Mouse (Mus musculus) embryo, embryonic 10 days (tissue): ENCODE data around the gene Ube2q1.
"Not testable (repeated sequence)": the region's sequence is repeated elsewhere in the genome, so short reads cannot be mapped to it uniquely, and the experiment has no call there.

ENCODE experiments used
- DNase-seq: peaks from one replicate; pipeline ENCODE4 v3.0.0-alpha.2; 2015; ENCODE audit warnings: low spot score

Ube2q1 gene

DNA sequence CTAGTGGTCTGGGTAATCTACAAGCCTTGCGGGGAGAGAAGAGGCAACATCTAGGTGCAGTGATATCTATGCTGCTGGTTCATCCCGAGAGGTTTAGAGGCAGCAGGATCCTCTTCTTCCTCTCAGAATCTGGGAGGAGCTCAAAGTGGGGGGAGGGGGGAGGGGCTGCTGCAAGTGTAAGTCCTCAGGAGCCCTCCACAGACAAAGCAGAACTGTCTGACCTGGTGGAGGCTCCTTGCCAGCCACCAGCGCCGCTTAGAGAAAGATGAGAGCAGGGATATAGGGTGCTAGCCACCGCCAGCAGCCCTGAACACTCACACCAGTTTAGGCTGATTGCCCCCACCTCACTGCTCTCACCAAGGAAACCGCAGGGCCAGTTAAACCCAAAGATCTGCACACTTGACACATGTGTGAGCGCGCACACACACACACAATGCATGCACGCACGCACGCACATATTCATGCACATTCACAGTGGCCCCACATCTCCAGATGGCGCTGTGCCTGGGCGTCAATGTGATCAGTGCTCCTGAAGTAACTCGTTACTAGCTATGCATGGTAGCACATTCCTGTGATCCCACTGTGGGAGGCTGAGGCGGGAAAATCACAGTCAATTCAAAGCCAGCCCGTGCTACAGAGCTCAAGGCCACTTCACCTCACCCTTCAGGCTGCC, 15.4 kb downstream of the Ube2q1 start:
- no peak for DNase-seq

DNA sequence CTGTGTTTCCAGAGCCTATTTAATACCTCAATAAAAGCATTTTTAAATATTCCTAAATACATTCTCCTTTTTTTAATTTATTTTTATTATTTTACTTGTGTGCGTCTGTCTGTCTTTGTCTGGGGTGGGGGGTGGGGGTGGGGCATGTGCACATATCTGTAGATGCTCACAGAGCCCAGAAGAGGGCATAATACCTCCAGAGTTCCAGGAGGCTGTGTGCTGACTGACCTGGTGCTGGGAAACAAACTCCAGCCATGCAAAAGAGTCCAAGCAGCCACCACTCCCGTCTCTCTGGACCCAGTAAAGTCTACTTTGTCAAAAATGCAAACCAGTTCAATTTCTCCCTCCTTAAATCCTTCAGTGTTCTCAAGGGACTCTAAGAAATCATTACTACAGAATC, 21.2 kb downstream of the Ube2q1 start:
- DNase-seq, result no peak

DNA sequence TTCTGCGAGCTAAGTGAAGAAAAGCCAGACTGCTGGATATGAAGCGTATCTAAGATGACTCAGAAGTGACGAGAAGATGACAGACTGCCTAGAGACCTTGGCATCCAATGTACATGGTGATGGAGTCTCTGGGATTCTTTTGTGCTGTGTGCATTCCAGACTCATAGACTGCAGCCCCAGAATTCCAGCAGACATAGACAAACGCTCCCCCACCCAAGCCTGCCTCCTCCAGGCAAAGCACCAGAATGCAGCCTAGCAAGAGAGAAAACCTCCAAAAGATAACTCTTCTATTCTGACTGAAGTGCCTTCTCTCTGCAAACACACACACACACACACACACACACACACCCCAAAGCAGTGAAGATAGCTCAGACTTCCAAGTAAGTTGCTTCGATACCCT, 22.3 kb downstream of the Ube2q1 start:
- no peak for DNase-seq

DNA sequence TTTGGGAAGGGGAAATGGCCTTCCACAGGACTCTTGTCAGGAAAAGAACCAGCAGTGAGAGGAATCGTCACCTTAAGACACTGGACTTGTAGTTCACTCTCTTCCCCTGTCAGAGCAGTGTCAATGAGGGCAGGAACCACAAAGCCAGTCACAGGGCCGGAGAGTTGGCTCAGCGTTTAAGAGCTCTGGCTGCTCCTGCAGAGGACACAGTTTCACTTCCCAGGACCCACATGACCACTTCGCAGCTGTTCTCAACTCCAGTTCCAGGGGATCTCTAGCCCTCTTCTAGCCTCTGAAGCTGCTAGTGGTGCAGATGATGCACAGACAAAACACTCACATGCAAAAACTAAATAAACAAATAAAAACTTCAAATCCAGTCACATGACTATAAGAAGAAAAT, 22.9 kb downstream of the Ube2q1 start:
- DNase-seq, result no peak

- no peak for DNase-seq
These were observed 25.1 kb downstream of the Ube2q1 start for GRCm38 (mm10) chr3:89798518-89798917.

GRCm38 (mm10) chr3:89799476-89799875, 26.1 kb downstream of the Ube2q1 start:
- DNase-seq, result no peak

GRCm38 (mm10) chr3:89800078-89800477, 26.7 kb downstream of the Ube2q1 start:
- DNase-seq, result not testable (repeated sequence)

GRCm38 (mm10) chr3:89800774-89801506, 27.5 kb downstream of the Ube2q1 start:
- no peak for DNase-seq

DNA sequence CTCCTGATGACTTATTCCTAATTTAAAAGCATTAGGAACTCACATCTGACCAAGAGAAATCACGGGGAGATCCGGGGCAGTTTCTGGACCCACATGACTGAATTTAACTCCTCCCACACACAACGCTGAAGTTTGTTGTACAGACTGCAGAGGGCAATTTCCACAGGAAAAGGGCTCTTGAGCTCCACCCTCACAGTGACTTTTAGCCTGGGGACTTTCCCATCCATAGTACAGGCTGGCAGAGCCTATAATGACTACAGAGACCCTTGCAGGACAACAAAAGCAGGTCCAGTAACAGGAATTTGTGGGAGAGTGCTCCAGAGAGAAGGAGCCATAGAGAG, 28.1 kb downstream of the Ube2q1 start:
- DNase-seq, result peak; percentile 13

DNA sequence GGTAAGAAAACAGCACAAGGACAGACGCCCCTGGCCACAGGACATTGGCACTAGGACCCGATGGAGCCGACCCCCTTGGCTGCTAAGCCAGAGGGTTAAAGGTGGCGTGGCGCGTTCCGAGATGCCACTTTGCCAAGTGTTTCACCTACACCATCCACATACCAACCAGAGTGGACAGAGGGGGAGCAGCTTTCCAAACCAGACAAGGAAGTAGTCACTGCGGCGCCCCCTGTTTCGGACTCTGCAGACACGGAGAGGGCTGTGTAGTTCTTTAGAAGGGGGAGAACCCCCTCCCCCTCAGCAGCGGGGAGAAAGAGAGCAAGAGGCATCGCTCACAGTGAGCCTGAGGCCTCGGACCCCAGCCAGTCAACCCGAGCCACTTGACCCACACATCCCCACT, 29.5 kb downstream of the Ube2q1 start:
- no peak for DNase-seq

- DNase-seq, result no peak
These were observed 31.8 kb downstream of the Ube2q1 start for GRCm38 (mm10) chr3:89805179-89805578.

DNA sequence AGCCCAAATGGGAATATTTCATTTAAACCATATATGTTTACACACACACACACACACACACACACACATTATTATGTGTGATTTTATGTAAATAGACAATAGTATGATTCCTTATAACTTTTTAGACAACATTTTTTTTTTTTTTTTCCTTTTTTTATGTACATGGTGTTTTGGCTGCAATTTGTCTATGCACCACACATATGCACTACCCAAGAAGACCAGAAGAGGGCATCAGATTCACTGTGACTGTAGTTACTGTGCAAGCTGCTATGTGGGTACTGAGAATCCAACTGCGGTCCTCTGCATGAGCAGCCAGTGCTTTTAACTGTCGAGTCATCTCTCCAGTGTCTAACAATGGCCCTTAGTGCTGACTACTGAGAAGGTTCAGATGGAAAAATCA, 33.3 kb downstream of the Ube2q1 start:
- DNase-seq, result no peak

GRCm38 (mm10) chr3:89807171-89807570, 33.8 kb downstream of the Ube2q1 start:
- DNase-seq, result no peak

- no peak for DNase-seq
These were observed 34.5 kb downstream of the Ube2q1 start for GRCm38 (mm10) chr3:89807881-89808280.

- DNase-seq, result no peak
These were observed 35.2 kb downstream of the Ube2q1 start for GRCm38 (mm10) chr3:89808638-89809037.

- DNase-seq, result no peak
These were observed 37.4 kb downstream of the Ube2q1 start for GRCm38 (mm10) chr3:89810841-89811240.

DNA sequence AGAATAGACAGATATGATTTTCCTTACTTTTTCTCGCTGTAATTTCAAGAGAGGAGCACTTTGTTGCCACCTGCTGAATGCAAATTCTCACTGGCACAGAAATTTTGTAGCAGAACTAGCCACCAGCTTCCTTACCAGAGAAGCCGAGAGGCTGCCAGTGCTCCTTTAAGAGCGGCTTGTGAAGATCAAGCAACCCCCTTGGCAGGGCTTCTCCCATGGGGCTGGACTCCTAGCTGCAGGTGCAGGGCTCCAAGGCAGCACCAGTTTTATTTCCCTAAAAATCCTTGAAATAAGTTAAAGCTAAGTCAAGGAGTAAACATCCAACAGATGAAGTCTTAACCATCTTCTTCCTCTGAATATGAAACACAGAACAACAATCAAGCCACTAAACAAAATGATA, 38.8 kb downstream of the Ube2q1 start:
- DNase-seq, result no peak

- no peak for DNase-seq
These were observed 40.6 kb downstream of the Ube2q1 start for GRCm38 (mm10) chr3:89814051-89814450.

- DNase-seq, result peak; percentile 39
These were observed 43.6 kb downstream of the Ube2q1 start for GRCm38 (mm10) chr3:89817056-89817455.

DNA sequence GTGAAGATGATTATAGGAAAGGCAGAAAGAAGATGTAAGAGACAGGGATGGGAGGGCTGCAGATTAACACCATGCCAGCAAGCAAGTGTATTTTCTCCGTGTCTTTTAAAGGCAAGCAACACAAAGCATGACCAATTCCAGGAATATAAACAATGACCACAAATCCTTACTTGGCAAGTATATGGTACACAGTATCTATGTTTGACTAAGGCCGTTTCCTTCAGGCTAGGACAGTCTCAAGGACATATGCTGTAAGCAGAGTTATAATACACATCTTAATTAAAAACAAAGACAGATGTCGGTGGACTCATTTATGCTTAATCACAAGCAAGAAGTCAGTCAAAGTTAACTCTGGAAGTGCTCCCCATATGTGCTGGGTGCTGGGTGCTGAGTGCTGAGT, 45.2 kb downstream of the Ube2q1 start:
- DNase-seq, result no peak

GRCm38 (mm10) chr3:89819897-89820296, 46.5 kb downstream of the Ube2q1 start:
- no peak for DNase-seq

DNA sequence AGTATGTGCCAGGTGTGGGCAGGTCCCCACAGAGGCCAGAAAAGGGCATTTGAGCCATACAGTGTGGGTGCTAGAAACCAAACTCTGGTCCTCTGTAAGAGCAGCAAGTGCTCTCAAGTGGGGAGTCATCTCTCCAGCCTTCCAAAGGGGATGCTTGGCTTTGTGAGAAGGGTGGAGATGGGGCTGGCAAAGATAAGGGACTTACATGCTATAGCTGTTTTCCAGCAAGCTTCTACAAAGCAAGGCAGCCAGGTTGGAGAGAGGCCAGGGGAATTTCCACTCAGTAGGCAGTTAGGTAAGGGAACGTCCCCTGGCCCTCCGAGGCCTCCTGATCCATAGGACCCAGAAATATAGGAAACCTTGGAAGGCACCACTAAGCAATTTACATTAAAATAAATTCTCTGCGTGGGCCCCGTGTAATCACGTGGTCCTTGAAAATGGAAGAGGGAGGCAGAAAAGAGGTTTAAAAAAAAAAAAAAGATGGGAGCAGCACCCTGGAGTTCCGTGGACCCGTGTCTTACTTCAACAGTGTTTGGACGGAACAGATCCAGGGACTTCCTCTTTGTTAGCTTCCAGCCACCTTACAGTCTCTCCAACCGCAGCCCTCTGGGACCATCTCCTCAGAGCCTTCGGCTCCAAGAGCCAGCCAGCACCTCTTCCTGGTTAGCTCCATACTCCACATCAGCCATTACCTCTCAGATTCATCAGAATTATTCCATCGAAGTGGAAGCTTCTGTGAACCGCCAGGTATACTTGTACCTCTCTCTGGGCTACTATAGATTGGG, 47.1 kb downstream of the Ube2q1 start:
- DNase-seq, result no peak

GRCm38 (mm10) chr3:89821096-89821513, 47.7 kb downstream of the Ube2q1 start:
- no peak for DNase-seq
